Mouse (Mus musculus) limb, embryonic 10.5 days (tissue): ENCODE measurements around the gene St6gal1. TPM values are rescaled to one million over a fixed set of nuclear protein-coding genes. Genes with fewer than 3 reads are reported as not detected.

Experiments used
- DNase-seq: peaks from one replicate; pipeline ENCODE4 v3.0.0-alpha.2; 2017; ENCODE audit warnings: low spot score
- H3K27ac ChIP-seq: fragments of 300-500 bp; sonication (generic); 2 replicates; pipeline ENCODE4 v1.5.1; 2016; ENCODE audit warnings: mild to moderate bottlenecking
- H3K27me3 ChIP-seq: fragments of 300-500 bp; sonication (generic); 2 replicates; pipeline ENCODE4 v1.6.1; 2016; ENCODE audit warnings: low read depth, mild to moderate bottlenecking; ENCODE audit not compliant: poor library complexity, severe bottlenecking
- H3K36me3 ChIP-seq: fragments of 300-500 bp; sonication (generic); 2 replicates; pipeline ENCODE4 v1.6.1; 2016; ENCODE audit warnings: mild to moderate bottlenecking, moderate library complexity
- H3K4me1 ChIP-seq: fragments of 300-500 bp; sonication (generic); 2 replicates; pipeline ENCODE4 v1.6.1; 2016
- H3K4me3 ChIP-seq: fragments of 300-500 bp; sonication (generic); 2 replicates; pipeline ENCODE4 v1.5.1; 2016; ENCODE audit warnings: mild to moderate bottlenecking, moderate library complexity
- H3K9me3 ChIP-seq: fragments of 300-500 bp; sonication (generic); replicated peaks from 2 replicates; pipeline ENCODE4 v1.6.1; 2016; ENCODE audit warnings: mild to moderate bottlenecking
- WGBS: fragments of 180-500 bp; shearing (Covaris S2); methylation state at CpG from one replicate; pipeline ENCODE4 v1.1.7; 2016; 5-methylcytosine and 5-hydroxymethylcytosine counted together
- polyA plus RNA-seq: library from polyadenylated mRNA; unstranded; fragments of >200 nt; fragmentation: Nextera tagmentation; extraction: Ambion mirVana; gene quantifications from 2 replicates; pipeline ENCODE4 v1.2.1, GENCODE M21; 2016

Gene St6gal1
- polyA plus RNA-seq, 1 experiment from 2014 or later, result 26.7 TPM

DNA sequence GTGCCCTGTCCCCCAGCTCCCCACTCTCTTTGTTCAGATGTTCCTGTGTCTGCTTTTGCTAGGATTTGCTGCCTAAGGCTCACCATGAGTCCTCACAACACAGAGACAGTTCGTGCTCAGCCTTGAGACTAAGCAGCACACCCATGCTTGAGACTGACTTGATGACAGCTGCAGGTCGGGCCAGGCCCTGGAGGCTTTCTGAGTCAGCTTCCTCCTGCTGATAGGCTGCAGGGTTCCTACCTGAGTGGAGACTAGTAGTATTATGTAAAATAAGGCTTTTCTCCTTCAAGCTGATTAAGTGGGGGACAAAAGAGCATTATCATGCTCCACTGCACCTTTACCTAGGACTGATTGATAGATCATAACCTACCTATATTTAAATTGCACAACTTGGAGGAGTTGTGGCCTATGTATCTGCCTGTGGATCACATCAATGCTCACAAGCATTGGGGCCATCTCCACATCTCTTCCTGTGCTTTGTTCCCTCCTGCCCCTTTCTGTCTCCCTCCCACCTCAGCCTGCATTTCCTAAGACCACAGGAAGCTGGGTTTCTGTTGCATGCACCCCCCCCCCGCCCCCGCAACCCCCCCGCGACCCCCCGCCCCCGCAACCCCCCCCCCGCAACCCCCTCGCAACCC is 37.7 kb downstream of the St6gal1 start:
- Histone ChIP-seq H3K36me3 (peaks cover 42% of the 10 kb centered on the region), H3K4me3 (no peak overlapping the region), H3K27ac (peak overlapping the region; percentile 70), H3K27me3 (no peaks in the 10 kb centered on the region), H3K4me1 (peaks cover 42% of the 10 kb centered on the region), H3K9me3 (no peaks in the 10 kb centered on the region)
- 10% methylated on average over 9 of the region's 10 CpGs for WGBS
- no peak for DNase-seq

DNA sequence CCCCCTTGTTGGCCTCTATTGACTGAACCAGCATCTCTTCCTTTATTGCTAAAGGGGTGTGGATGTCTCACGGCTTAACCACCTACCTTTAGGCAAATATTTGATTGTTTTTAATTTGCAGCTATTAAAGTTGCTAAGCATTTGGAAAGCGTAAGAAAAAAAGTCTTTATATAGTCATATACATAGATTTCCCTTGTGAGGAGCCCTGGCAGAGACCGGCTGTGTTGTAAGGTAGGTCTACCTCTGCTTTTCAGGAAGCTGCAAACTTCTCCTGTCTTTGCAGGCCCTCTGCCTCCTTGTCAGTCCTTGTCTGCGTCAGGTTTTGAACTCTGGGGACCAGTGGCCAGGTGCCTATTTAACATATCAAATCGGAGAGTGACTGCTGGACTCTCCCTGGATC is 38.3 kb downstream of the St6gal1 start:
- Histone ChIP-seq H3K4me3 (no peak overlapping the region), H3K36me3 (peaks cover 42% of the 10 kb centered on the region), H3K27ac (no peak overlapping the region), H3K9me3 (no peaks in the 10 kb centered on the region), H3K27me3 (no peaks in the 10 kb centered on the region), H3K4me1 (peaks cover 36% of the 10 kb centered on the region)
- DNase-seq, result no peak
- 52% methylated on average over 5 of the region's 5 CpGs for WGBS

DNA sequence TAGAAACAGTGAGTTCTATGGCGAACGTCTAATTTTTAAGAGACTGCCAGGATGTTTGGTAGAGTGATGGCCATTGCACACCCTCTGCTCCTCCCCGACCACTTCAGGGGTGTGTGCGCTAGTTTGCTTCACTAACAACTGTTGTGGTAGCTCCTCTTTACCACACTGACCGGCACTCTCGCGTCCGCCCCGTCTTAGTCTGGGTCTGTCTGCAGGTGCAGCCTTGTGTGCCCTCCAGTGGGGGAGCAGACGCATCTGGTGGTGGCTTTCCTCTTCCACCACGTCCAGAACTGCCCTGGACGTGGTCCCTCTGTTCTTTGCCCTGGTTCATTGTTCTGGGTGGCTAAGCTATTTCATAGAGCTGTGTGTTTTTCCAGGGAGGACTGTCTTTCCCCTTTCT is 40.5 kb downstream of the St6gal1 start:
- Histone ChIP-seq H3K4me3 (no peak overlapping the region), H3K27ac (no peak overlapping the region), H3K4me1 (peaks cover 33% of the 10 kb centered on the region), H3K27me3 (no peaks in the 10 kb centered on the region), H3K9me3 (no peaks in the 10 kb centered on the region), H3K36me3 (peaks cover 44% of the 10 kb centered on the region)
- no peak for DNase-seq
- 92% methylated on average over 12 of the region's 12 CpGs for WGBS

DNA sequence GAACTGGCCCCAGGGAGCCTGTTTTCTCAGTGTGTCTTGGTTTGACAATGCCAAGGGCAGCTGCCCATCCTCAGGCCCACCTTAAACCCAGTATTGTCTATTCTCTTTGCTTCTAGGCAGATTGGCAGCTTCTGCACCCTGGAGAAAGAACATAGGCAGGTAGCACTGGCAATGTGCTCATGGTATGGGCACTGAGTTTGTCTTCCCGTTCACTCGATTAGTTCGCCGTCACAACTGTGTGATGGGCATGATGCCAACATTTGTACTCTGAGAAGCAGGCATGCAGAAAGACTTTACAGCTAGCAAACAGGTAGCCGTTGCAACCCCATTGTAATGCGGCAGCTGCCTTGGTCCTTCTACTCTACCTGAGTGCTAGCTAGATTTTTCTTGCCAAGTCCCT is 40.9 kb downstream of the St6gal1 start:
- no peak overlapping the region for H3K4me3 ChIP-seq
- no peaks in the 10 kb centered on the region for H3K9me3 ChIP-seq
- no peaks in the 10 kb centered on the region for H3K27me3 ChIP-seq
- no peak overlapping the region for H3K27ac ChIP-seq
- peaks cover 44% of the 10 kb centered on the region for H3K36me3 ChIP-seq
- 96% methylated on average over 6 of the region's 6 CpGs for WGBS
- no peak for DNase-seq
- peaks cover 38% of the 10 kb centered on the region for H3K4me1 ChIP-seq

DNA sequence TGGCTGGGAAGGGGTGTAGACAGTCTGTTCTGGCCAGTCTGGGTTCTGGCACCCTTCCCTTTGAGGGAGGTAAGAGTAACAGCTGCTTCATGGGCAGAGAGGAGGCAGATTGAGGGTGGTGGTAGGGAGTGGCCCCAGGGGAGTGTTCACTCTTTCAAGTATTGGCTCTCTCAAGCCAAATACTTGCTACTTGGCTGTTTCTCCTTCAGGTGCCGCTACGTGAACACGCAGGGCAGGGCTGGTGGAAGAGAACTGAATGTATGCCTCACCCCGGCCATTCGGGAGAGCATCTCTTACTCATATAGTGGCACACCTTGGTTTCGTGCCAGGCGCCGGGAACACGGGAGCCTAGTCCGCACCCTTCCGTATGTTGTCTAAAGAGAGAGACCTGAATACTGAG is 41.8 kb downstream of the St6gal1 start:
- Histone ChIP-seq H3K4me1 (peaks cover 44% of the 10 kb centered on the region), H3K36me3 (peaks cover 41% of the 10 kb centered on the region), H3K9me3 (no peaks in the 10 kb centered on the region), H3K27me3 (no peaks in the 10 kb centered on the region), H3K27ac (no peak overlapping the region), H3K4me3 (no peak overlapping the region)
- WGBS, result 97% methylated on average over 11 of the region's 11 CpGs
- no peak for DNase-seq

DNA sequence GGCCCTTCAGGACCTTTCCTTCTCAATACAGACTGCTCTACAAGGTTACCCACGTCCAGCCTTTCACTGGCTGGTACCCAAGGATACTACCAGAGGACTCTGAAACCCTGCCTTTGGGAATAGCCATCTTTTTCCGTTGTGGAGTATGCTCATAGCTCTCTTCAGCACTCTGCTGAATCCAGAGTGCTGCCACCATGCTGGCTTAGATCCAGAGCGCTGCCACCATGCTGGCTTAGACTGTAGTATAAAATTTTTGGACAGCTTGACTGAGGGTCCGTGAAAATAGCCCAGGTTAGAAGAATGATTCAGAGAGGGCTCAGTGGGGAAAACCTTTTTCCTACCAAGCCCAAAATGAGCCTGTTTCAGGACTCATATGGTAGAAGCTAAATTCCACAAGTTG is 42.4 kb downstream of the St6gal1 start:
- H3K4me1 ChIP-seq, result peaks cover 44% of the 10 kb centered on the region

DNA sequence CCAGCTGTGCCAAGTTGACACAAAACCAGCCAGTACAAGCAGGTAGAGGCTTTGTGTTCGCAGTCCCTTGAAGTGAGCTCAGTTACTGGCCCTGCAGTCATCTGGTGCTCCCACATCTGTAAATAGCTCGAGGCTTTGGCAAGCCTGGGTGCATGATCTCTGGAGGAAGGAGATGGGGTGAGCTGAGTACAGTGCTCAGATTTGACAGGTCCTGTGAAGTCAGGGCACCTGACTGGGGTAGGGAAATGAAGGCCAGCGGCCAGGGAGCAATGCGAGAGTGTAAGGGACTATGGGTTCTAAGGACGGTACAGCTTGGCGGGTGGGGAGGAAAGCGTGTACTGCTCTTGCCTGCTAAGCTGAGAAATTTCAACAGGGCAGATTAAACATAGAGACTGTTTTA is 43.7 kb downstream of the St6gal1 start:
- no peaks in the 10 kb centered on the region for H3K9me3 ChIP-seq
- H3K27me3 ChIP-seq, result no peaks in the 10 kb centered on the region
- no peak overlapping the region for H3K4me3 ChIP-seq
- H3K36me3 ChIP-seq, result peaks cover 35% of the 10 kb centered on the region
- DNase-seq, result no peak
- WGBS, result 85% methylated on average over 7 of the region's 7 CpGs
- peaks cover 39% of the 10 kb centered on the region for H3K4me1 ChIP-seq
- no peak overlapping the region for H3K27ac ChIP-seq

More for the DNA sequence above, 42.4 kb downstream of the St6gal1 start:
- H3K4me3 ChIP-seq, result no peak overlapping the region
- no peaks in the 10 kb centered on the region for H3K9me3 ChIP-seq
- H3K27me3 ChIP-seq, result no peaks in the 10 kb centered on the region
- 87% methylated on average over 4 of the region's 4 CpGs for WGBS
- H3K27ac ChIP-seq, result no peak overlapping the region
- H3K36me3 ChIP-seq, result peaks cover 35% of the 10 kb centered on the region
- DNase-seq, result no peak

DNA sequence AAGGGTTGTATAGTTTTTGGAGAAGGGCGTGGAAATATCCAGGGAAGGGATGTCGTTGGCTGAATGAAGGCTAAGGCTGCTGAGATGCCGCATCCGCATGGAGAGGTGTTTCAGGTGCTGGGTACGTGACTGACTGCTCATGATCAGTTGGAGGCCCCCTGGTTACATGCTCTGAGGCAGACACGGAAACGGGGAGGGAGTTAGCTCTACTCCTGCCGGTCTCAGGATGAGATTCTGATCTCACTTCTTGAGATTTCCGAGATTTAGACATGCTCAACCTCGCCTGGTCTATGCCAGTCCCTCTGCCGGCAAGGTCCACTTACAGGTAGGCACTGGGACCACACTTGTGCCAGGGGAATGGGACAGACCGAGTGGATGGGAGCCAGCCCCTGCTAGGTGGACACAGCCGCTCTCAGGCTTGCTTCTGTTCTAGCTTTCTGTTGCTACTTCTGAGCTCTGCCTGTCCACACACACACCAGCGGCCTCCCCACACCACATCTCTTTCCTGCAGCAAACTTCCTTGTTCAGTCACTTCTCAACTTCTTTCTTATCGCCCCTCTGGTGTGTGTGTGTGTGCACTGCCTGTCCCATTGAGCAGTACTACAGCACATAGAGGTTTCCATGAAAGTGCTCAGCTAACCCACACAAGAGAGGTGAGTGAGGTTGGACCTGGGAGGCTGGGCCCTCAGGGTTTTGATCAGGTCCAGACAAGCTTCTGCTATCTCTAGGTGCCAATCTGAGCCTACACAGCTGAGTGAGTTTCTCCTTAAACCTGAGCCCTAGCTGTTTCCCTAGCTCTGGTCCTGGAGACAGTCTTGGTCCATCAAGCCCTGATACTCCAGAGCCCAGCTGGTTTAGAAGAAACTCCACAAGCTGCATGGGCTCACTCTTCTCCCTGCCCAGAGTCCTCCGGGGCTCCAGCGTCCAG is 44.8 kb downstream of the St6gal1 start:
- H3K27me3 ChIP-seq, result no peaks in the 10 kb centered on the region
- H3K27ac ChIP-seq, result peak overlapping the region; percentile 84
- peaks cover 44% of the 10 kb centered on the region for H3K4me1 ChIP-seq
- H3K4me3 ChIP-seq, result no peak overlapping the region
- no peaks in the 10 kb centered on the region for H3K9me3 ChIP-seq
- WGBS, result 78% methylated on average over 17 of the region's 17 CpGs
- DNase-seq, result no peak
- H3K36me3 ChIP-seq, result peaks cover 28% of the 10 kb centered on the region

DNA sequence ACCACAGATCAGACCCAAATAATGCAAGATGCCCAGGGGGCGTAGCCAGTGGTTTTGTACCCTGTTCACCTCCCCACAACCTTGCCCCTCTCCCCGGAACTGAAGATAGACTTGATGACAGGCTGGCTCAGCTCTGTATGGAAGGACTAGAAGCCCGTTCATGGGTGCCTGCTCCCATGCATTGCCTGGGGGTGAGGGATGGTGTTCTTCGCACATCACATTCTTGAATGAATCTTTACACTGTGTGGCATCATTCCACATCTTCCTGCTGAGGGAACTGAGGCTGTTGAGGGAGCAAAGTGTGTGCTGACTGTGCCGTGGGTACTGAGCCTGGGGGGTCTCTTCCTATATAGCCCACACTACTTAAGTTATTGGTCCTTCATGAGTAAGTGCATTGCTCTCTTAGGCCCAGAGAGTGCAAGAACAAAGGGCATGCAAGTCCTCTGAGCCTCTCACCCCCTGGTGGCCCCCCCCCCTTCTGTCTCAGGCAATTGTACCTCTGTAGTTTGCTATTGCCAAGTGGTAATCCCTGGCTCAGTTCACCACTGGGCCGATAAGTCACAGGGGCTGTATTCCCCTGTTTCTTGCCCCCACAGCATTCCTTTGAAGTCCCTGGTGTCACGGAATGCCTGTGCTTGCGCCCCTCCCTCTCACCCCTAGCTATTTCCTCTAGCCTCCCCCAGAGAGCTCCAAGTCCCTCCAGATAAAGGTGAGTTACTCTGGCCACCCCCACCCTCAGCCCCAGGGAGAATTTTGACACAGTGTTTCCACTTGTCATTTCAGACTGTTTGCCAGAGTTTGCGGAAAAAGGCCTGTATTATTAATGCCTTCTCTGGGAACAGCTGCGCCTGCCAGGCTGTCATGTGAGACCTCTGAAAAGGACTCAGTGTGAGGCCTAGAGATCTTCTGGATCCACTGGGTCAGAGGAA is 45.7 kb downstream of the St6gal1 start:
- peak overlapping the region; percentile 84 for H3K27ac ChIP-seq
- H3K4me1 ChIP-seq, result peaks cover 44% of the 10 kb centered on the region
- H3K36me3 ChIP-seq, result peaks cover 19% of the 10 kb centered on the region
- 19% methylated on average over 10 of the region's 10 CpGs for WGBS
- peak; percentile 60 for DNase-seq
- H3K27me3 ChIP-seq, result no peaks in the 10 kb centered on the region
- no peaks in the 10 kb centered on the region for H3K9me3 ChIP-seq
- H3K4me3 ChIP-seq, result 0 out of 2 replicates have a peak overlapping the region, but pooled peaks have one; percentile 13

DNA sequence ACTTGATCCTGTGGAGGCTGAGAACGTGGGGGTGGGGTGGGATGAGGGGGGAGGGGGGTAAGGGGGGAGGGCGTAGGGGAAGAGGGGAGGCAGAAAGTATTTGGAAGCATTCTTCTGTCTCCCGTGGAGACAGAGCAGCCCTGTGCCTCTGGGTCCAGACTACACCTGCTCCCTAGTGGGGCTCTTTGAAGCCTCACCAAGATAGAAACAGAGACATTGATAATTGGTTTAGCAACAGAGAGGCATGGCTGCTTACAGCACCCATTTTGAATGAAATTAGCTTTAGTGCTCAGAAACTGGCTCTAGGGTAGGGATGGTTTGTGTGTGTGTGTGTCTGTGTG is 46.3 kb downstream of the St6gal1 start:
- H3K27ac ChIP-seq, result peak overlapping the region; percentile 84; the same call in 1 of the 2 replicates
- WGBS, result 4% methylated on average over 3 of the region's 3 CpGs
- no peak for DNase-seq
- peaks cover 44% of the 10 kb centered on the region for H3K4me1 ChIP-seq
- H3K27me3 ChIP-seq, result no peaks in the 10 kb centered on the region
- H3K9me3 ChIP-seq, result no peaks in the 10 kb centered on the region
- no peak overlapping the region for H3K4me3 ChIP-seq
- peaks cover 16% of the 10 kb centered on the region for H3K36me3 ChIP-seq

DNA sequence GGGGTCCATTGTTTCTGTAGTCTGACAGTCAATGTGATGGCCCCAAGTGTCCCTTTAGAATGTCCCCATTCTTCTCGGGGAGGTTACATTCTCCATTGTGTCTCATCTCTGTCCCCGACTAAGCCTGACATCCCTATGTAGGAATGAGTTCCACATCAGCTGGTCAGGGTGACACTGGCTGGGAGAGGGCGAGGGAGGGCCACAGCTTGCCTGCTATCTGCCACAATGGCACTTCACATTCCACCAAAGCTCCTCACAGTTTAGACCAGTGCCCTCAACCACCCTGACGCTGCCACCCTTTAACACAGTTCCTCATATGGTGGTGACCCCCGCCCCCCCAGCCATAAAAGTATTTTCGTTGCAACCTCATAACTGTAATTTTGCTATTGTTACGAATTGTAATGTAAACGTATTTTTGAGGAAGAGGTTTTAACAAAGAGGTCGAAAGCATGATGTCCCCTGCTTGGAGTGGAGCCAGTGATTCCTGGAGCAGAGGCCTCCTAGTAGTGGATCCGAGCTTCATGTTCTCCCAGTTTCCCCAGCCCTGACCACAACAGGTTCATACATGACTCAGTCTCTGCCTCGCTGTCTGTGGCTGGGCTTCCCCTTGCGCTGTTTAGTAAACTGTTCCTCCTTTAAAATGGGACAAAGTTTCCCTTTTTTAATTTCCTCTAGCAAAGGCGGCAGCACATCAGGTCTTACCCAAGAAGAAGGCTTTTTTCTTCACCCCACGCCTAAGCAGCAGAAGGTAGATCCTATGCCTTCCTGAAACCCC is 47.4 kb downstream of the St6gal1 start:
- WGBS, result 84% methylated on average over 14 of the region's 14 CpGs
- Histone ChIP-seq H3K4me1 (peaks cover 44% of the 10 kb centered on the region), H3K27ac (no peak overlapping the region), H3K27me3 (no peaks in the 10 kb centered on the region), H3K36me3 (peaks cover 7% of the 10 kb centered on the region), H3K4me3 (no peak overlapping the region), H3K9me3 (no peaks in the 10 kb centered on the region)
- DNase-seq, result no peak
